Mouse (Mus musculus) CH12.LX (cell line): ENCODE results near the gene Gcm2. TPM values are rescaled to one million over a fixed set of nuclear protein-coding genes. Genes with fewer than 3 reads are reported as not detected.

ENCODE experiments used
- DNase-seq: peaks from one replicate; pipeline ENCODE4 v3.0.0-alpha.2; 2013; ENCODE audit errors: extremely low read depth
- H3K27ac ChIP-seq: 2 replicates; pipeline ENCODE4 v1.5.1; 2012; ENCODE audit warnings: low read depth, mild to moderate bottlenecking, control low read depth, moderate library complexity; ENCODE audit not compliant: insufficient read depth
- H3K27me3 ChIP-seq: replicated peaks from 2 replicates; pipeline ENCODE3; 2012; ENCODE audit warnings: inconsistent platforms
- H3K36me3 ChIP-seq, 2 experiments: replicated peaks in 1 of 2; 2 replicates each; pipeline versions ENCODE3 to v1.6.1; 2012; ENCODE audit warnings: inconsistent platforms in 1 of 2, low read length in 1 of 2, mild to moderate bottlenecking in 1 of 2, mixed read lengths in 1 of 2, moderate library complexity in 1 of 2; ENCODE audit not compliant: control insufficient read depth in 1 of 2, insufficient read depth in 1 of 2
- H3K4me1 ChIP-seq, 2 experiments: 2 replicates each; pipeline ENCODE4 v1.6.1; 2012; ENCODE audit warnings: inconsistent platforms in 1 of 2, moderate library complexity in 1 of 2; ENCODE audit not compliant: insufficient read depth in 2 of 2, control insufficient read depth in 1 of 2
- H3K4me2 ChIP-seq: 2 replicates; pipeline ENCODE4 v1.6.1; 2012; ENCODE audit warnings: low read depth, mild to moderate bottlenecking, control low read depth; ENCODE audit not compliant: poor library complexity, insufficient read depth, severe bottlenecking
- H3K4me3 ChIP-seq, 3 experiments: fragments of 150-350 bp in 1 of 3; sonication (generic) in 1 of 3; replicated peaks in 1 of 3; 2 replicates each; pipeline versions ENCODE3 to v1.5.1; 2011 to 2012; ENCODE audit warnings: low read depth in 2 of 3, low read length in 2 of 3, mild to moderate bottlenecking in 2 of 3, moderate library complexity in 2 of 3, control low read depth in 1 of 3, improper control_type of control experiment in 1 of 3, inconsistent platforms in 1 of 3, mixed read lengths in 1 of 3; ENCODE audit not compliant: poor library complexity in 1 of 3
- H3K79me2 ChIP-seq: replicated peaks from 2 replicates; pipeline ENCODE4 v1.6.1; 2012; ENCODE audit warnings: mild to moderate bottlenecking, moderate library complexity; ENCODE audit not compliant: control insufficient read depth, poor library complexity, insufficient read depth, severe bottlenecking; ENCODE audit errors: extremely low read depth
- H3K9ac ChIP-seq: 2 replicates; pipeline ENCODE4 v1.6.1; 2012; ENCODE audit warnings: low read depth, mild to moderate bottlenecking, control low read depth, moderate library complexity; ENCODE audit not compliant: insufficient read depth
- H3K9me3 ChIP-seq: replicated peaks from 2 replicates; pipeline ENCODE3; 2012; ENCODE audit warnings: low read length, inconsistent platforms, mixed read lengths
- BHLHE40 ChIP-seq: IDR thresholded peaks from 2 replicates; pipeline ENCODE4 v1.6.1; 2011; ENCODE audit warnings: mild to moderate bottlenecking, low read depth, low read length, improper control_type of control experiment
- CHD2 ChIP-seq: IDR thresholded peaks from 2 replicates; pipeline ENCODE4 v1.6.1; 2011; ENCODE audit warnings: low read length, improper control_type of control experiment
- CTCF ChIP-seq, 2 experiments: IDR thresholded peaks in 1 of 2; conservative IDR thresholded peaks in 1 of 2; 2 replicates each; pipeline ENCODE4 v1.5.1; 2011 to 2012; ENCODE audit warnings: low read depth in 2 of 2, low read length in 2 of 2, improper control_type of control experiment in 1 of 2, inconsistent platforms in 1 of 2, mild to moderate bottlenecking in 1 of 2, moderate library complexity in 1 of 2
- E2F4 ChIP-seq: IDR thresholded peaks from 2 replicates; pipeline ENCODE4 v1.6.1; 2011; ENCODE audit warnings: low read depth, low read length, improper control_type of control experiment; ENCODE audit not compliant: insufficient replicate concordance
- ELF1 ChIP-seq: IDR thresholded peaks from 2 replicates; pipeline ENCODE4 v1.6.1; 2014; ENCODE audit warnings: low read depth, mild to moderate bottlenecking, inconsistent platforms, low read length, improper control_type of control experiment
- EP300 ChIP-seq: IDR thresholded peaks from 2 replicates; pipeline ENCODE4 v1.6.1; 2011; ENCODE audit warnings: low read length, improper control_type of control experiment
- IRF4 ChIP-seq: IDR thresholded peaks from 2 replicates; pipeline ENCODE4 v1.6.1; 2014; ENCODE audit warnings: low read depth, mild to moderate bottlenecking, inconsistent platforms, low read length, improper control_type of control experiment
- JUN ChIP-seq: IDR thresholded peaks from 2 replicates; pipeline ENCODE4 v1.6.1; 2011; ENCODE audit warnings: low read depth, mild to moderate bottlenecking, low read length, improper control_type of control experiment, moderate library complexity; ENCODE audit not compliant: insufficient read depth
- JUND ChIP-seq: conservative IDR thresholded peaks from 2 replicates; pipeline ENCODE4 v1.6.1; 2011; ENCODE audit warnings: low read depth, low read length, improper control_type of control experiment
- MAZ ChIP-seq: IDR thresholded peaks from 2 replicates; pipeline ENCODE4 v1.6.1; 2012; ENCODE audit warnings: low read depth, mild to moderate bottlenecking, inconsistent platforms, low read length, improper control_type of control experiment, moderate library complexity
- MYC ChIP-seq: IDR thresholded peaks from 2 replicates; pipeline ENCODE4 v1.6.1; 2011; ENCODE audit warnings: low read depth, mild to moderate bottlenecking, improper control_type of control experiment, low read length
- POLR2AphosphoS2 ChIP-seq: IDR thresholded peaks from 2 replicates; pipeline ENCODE4 v1.6.1; 2011; ENCODE audit warnings: low read depth, low read length, improper control_type of control experiment
- RAD21 ChIP-seq: IDR thresholded peaks from 2 replicates; pipeline ENCODE4 v1.6.1; 2011; ENCODE audit warnings: low read depth, mild to moderate bottlenecking, low read length, improper control_type of control experiment, moderate library complexity
- RCOR1 ChIP-seq: conservative IDR thresholded peaks from 2 replicates; pipeline ENCODE4 v1.6.1; 2012; ENCODE audit warnings: low read depth, mild to moderate bottlenecking, inconsistent platforms, low read length, improper control_type of control experiment
- SIN3A ChIP-seq: IDR thresholded peaks from 2 replicates; pipeline ENCODE4 v1.6.1; 2012; ENCODE audit warnings: low read length, improper control_type of control experiment, inconsistent platforms
- UBTF ChIP-seq: IDR thresholded peaks from 2 replicates; pipeline ENCODE4 v1.6.1; 2012; ENCODE audit warnings: low read depth, mild to moderate bottlenecking, inconsistent platforms, low read length, improper control_type of control experiment, moderate library complexity
- USF1 ChIP-seq: IDR thresholded peaks from 2 replicates; pipeline ENCODE4 v1.6.1; 2014; ENCODE audit warnings: low read depth, mild to moderate bottlenecking, inconsistent platforms, low read length, improper control_type of control experiment
- USF2 ChIP-seq: conservative IDR thresholded peaks from 2 replicates; pipeline ENCODE4 v1.6.1; 2011; ENCODE audit warnings: low read depth, low read length, improper control_type of control experiment
- ZNF384 ChIP-seq: IDR thresholded peaks from 2 replicates; pipeline ENCODE4 v1.6.1; 2012; ENCODE audit warnings: low read depth, low read length, improper control_type of control experiment, inconsistent platforms
- dilution Hi-C: fragments of 300-500 bp; cut with MboI; formaldehyde crosslinking; loops from 2 replicates; pipeline ENCODE4 v1.14.3; 2020; ENCODE audit warnings: low sequenced_read_pairs; ENCODE audit not compliant: extremely low pct_unique_long_range_greater_than_20kb, extremely low pct_ligation_motif_present
- in situ Hi-C: fragments of 300-500 bp; cut with MboI; formaldehyde crosslinking; loops from 3 replicates; pipeline ENCODE4 v1.14.3; 2019; ENCODE audit warnings: low sequenced_read_pairs, low pct_ligation_motif_present, low pct_unique_long_range_greater_than_20kb, mixed read lengths
- polyA plus RNA-seq: library from polyadenylated mRNA; unstranded; fragments of >175 nt; gene quantifications from 2 replicates; pipeline ENCODE4 v1.2.1, GENCODE M21; 2012; ENCODE audit warnings: low read depth; ENCODE audit not compliant: insufficient read length
- total RNA-seq, 2 experiments: library from RNA; depleted of rRNA; stranded (reverse); fragments of 300-350 nt in 1 of 2; fragments of >200 nt in 1 of 2; gene quantifications; 2 replicates each; pipeline ENCODE4 v1.2.3; 2012 to 2014

Gcm2 gene
- total RNA-seq (2012; rRNA removed) (1.4 and 2.4 TPM in 2 replicates), total RNA-seq (2014; rRNA removed) (8.0 and 8.7 TPM in 2 replicates), polyA plus RNA-seq (7.2 and 9.0 TPM in 2 replicates)

DNA sequence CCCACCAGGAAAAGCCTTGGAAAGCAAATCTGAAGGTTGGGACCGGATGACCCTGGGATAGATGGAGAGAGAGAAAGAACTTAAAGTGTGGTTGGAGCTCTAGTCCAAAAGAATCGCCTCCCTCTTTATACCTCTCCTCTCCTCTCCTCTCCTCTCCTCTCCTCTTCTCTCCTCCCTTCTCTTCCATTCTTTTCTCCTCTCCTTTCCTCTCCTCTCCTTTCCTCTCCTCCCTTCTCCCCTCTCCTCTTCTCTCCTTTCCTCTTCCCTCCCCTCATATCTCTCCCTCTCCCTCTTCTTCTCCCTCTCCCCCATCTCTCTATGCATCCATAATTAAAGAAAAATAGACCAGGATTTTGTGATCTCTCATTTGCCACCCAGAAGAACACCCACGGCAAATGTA is at the start of gene Gcm2:
Gcm2 (minus strand) TSS at position 101 of the 400 bp plus-strand sequence.
- Histone ChIP-seq H3K9ac (no peak within 1 kb of the TSS), H3K9me3 (no peaks in the 10 kb centered on the region), H3K36me3 (peaks cover 0 to 13% of the 10 kb centered on the region in 2 experiments), H3K27me3 (no peaks in the 10 kb centered on the region), H3K27ac (no peak within 1 kb of the TSS), H3K4me2 (peak within 1 kb of the TSS; percentile 24; the same call in 1 of the 2 replicates), H3K4me1 (peaks cover 0 to 35% of the 10 kb centered on the region in 2 experiments; a peak in 2 of 4 replicates), H3K4me3 (peak within 1 kb of the TSS in 1 of 3 experiments; percentile 51), H3K79me2 (no peaks in the 10 kb centered on the region)
- DNase-seq, result no peak
- no peak for TF ChIP-seq UBTF
- TF ChIP-seq ELF1, result no peak
- TF ChIP-seq USF1, result no peak
- no peak for TF ChIP-seq USF2
- TF ChIP-seq CHD2, result no peak
- no peak for TF ChIP-seq JUND
- no peak for TF ChIP-seq ZNF384
- TF ChIP-seq SIN3A, result no peak
- TF ChIP-seq RCOR1, result no peak
- no peak for TF ChIP-seq RAD21
- no peak for TF ChIP-seq EP300
- TF ChIP-seq IRF4, result no peak
- no peak for TF ChIP-seq MAZ
- no peak for TF ChIP-seq POLR2AphosphoS2
- TF ChIP-seq BHLHE40, result no peak
- no peak for TF ChIP-seq MYC
- no peak for TF ChIP-seq E2F4
- dilution Hi-C loops (no loop called here), in situ Hi-C loops (no loop called here)

DNA sequence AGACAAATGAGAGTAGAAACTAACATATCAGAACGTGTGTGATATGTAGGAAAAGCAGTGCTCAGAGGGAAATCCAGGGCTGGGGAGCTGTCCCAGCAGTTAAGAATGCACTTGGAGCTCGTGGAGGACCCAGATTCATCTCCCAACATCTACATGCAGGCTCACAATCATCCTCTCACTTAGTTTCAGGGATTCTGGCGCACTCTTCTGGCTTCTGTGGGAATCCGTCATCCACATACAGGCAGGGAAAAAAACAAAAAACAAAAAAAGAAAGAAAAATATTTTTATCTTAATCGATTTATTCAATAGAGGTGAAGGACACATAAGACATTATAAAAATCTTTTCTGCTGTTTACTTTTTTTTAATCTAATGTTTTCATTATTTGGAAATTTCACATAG is 47.6 kb upstream of the Gcm2 start:
- no peak overlapping the region for H3K4me2 ChIP-seq
- no peaks in the 10 kb centered on the region for H3K79me2 ChIP-seq
- 0 out of 4 replicates have a peak, but pooled peaks cover 0 to 5% of the 10 kb centered on the region in 2 experiments for H3K4me1 ChIP-seq
- H3K4me3 ChIP-seq, result no peak overlapping the region
- H3K27ac ChIP-seq, result no peak overlapping the region
- in situ Hi-C loops (no loop called here), dilution Hi-C loops (no loop called here)
- no peak overlapping the region for H3K9ac ChIP-seq
- H3K36me3 ChIP-seq, result no peaks in the 10 kb centered on the region
- no peaks in the 10 kb centered on the region for H3K27me3 ChIP-seq
- no peaks in the 10 kb centered on the region for H3K9me3 ChIP-seq
- TF ChIP-seq JUN, result no peak
- TF ChIP-seq CTCF (conservative IDR thresholded peaks at IDR 0.05 in 1 of 2, IDR thresholded peaks at IDR 0.05 in 1 of 2; ENCODE audit: low read depth in 2 of 2, low read length in 2 of 2), result peak in 1 of 2 experiments; percentile 28; a peak in 2 of 4 replicates
- TF ChIP-seq RAD21, result peak; percentile 26
- TF ChIP-seq IRF4, result no peak
- DNase-seq, result no peak
